Mouse (Mus musculus): ENCODE results near the gene Ccdc85c. TPM values are rescaled to one million over a fixed set of nuclear protein-coding genes. Genes with fewer than 3 reads are reported as not detected.

Gene Ccdc85c
- polyA plus RNA-seq (2012; rRNA removed; ENCODE audit: low replicate concordance): 11.7 and 14.9 TPM in 2 replicates

DNA sequence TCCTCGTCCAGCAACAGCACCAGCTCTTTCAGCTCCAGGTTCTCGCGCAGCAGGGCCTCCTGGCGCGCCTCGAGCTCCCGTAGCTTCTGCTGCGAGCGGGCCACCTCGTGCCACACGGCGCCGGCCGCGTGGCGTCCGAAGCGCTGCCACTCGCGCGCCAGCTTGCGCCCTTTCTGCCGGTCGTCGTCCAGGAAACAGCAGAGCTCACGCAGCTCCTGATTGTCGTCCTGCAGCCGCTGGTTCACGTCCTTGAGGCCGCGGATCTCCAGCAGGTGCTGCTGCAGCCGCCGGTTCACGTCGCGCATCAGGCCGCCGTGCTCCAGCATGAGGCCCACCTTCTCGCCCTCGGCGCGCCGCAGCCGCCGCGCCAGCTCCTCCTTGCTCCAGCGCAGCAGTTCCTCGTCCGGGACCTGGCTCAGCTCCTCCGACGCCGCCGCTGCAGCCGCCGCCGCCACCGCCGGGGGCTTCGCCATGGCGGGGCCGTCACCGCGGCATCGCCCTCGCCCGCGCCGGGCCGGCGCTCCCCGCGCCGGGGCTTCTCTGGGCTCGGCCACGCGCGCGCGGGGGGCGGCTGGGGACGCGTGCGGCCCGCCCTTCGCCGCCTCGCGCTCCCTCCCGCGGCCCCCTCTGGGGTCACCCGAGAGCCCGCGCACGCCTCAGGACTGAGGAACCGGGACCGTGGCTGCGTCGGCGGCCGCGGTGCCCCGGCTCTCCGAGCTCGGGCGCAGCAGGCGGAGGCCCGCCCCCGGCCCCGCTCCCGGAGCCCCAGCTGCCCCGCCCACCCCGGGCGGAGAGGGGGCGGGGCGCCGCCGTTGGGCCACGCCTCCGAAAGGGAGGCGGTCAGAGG lies at the start of gene Ccdc85c:
Gene Ccdc85c, minus strand, starts transcription at position 765 of the 847 bp plus-strand sequence.

DNA sequence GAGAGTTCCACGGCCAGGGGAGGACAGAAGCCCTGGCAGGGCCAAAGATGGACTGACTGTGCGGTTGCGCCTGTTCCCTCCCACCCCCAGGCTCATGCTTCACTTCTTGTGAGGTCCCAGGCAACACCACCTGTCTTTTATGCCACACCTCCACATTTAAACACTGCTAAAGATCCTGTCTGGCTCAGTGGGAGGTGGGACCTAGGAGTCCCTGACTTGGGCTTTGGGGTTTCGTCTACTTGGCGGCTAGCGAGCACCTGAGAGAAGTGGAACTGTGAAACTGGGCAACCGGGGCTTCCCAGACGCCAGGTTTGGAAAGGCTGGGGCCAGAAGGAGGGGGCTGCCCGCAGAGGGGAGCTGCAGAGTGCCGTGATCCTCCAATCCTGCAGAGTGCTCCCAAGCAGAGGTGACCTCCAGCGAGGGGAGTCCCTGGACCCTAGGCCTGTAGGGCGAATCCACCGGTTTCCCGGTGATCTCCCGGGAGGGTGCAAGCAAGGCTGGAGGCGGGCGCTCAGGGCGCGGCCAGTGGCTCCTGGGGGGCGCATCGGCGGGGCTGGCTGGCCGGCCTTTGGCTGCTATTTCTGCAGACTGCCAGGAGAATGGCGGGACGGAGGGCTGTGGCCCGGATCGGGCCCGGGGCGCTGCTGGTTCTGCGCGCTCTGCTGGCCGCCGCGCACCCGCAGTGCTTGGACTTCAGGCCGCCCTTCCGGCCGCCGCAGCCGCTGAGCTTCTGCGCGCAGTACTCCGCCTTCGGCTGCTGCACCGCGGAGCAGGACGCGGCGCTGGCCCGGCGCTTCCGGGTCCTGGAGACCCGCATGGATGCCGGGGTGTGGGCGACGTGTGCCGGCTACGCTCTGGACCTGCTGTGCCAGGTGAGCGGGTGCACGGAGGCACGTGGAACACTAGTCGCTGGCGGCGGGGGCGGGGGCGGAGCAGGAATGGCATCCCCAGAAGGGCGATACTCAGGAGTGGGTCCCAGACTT lies 30.9 kb upstream of the Ccdc85c start, which contains the start of gene Hhipl1:
Gene Hhipl1, plus strand, starts transcription at position 459 of the 983 bp plus-strand sequence.

DNA sequence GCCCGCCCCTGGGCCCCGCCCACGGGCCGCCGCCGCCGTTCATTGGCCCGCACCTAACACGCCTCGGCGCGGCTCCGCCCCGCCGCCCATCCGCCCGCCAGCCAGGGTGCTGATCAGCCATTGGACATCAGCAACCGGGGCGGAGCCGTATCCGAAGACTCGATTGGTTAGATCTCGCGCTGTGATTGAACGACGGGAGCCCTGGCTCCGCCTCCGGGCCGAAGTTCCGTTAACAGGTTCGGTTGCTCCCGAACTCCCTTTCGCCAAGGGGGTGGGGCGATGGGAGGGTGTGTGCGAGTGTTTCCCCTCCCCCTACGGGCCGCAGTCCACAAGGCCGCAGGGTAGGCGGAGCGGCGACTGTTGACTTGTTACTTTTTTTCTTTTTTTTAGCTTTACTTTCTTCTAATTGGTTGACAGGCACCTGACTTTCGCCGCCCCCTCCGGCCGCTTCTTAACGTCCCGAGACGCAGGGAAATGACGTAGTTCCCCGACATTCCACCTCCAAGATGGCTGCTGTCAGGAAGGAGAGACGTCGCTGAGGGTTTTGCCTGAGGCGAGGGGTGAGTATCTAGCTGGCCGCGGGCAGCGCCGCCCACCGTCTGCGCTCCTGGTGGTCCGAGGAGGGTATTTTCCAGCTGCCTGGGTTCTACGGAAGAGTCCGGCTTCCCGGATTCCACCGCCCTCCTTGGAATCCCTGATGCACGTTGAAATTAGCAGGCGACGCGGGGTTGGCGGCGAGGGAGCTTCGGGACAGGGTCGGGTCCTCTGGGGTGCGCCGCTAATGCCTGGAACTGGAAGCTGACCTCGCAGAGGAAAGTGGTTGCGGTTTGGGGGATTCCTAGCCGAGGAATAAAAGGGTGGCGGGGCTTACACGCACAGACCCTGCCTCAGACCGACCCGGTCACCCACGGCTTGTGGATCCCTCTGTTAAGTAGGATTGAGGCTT lies 95.6 kb downstream of the Ccdc85c start, which contains the start of gene Ccnk:
Gene Ccnk, plus strand, starts transcription at position 259 of the 946 bp plus-strand sequence.

DNA sequence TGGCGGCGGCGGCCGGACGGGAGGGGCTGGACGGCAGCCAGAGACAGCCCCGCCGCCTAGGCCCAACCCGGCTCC lies 96.1 kb downstream of the Ccdc85c start, which contains the start of gene Setd3:
Gene Setd3, minus strand, starts transcription at position 69 of the 75 bp plus-strand sequence.

Other genes with a start within 250 kb of the Ccdc85c start
- 12.7 and 28.1 TPM in 2 replicates for gene Setd3, start 96.1 kb downstream of the Ccdc85c start, polyA plus RNA-seq (2012; rRNA removed; ENCODE audit: low replicate concordance)
- 13.6 and 20.6 TPM in 2 replicates for gene Ccnk, start 95.8 kb downstream of the Ccdc85c start, polyA plus RNA-seq (2012; rRNA removed; ENCODE audit: low replicate concordance)
- gene Hhipl1, start 30.8 kb upstream of the Ccdc85c start, polyA plus RNA-seq (2012; rRNA removed; ENCODE audit: low replicate concordance): 2.2 and 2.8 TPM in 2 replicates
- 4.0 and 5.1 TPM in 2 replicates for gene Cyp46a1, start 59.0 kb upstream of the Ccdc85c start, polyA plus RNA-seq (2012; rRNA removed; ENCODE audit: low replicate concordance)
- gene Eml1, start 95.5 kb upstream of the Ccdc85c start, polyA plus RNA-seq (2012; rRNA removed; ENCODE audit: low replicate concordance): 12.6 and 35.4 TPM in 2 replicates